Mouse (Mus musculus): Measurements from ENCODE around the gene Caap1. TPM values are rescaled to one million over a fixed set of nuclear protein-coding genes. Genes with fewer than 3 reads are reported as not detected.
A peak's percentile ranks its signal among the peaks of the same experiment; 100 is the strongest.

The Caap1 gene
- polyA plus RNA-seq, 2 experiments = 15.4 to 17.9 TPM

GRCm38 (mm10) chr4:94561954-94562648, 5.5 kb upstream of the Caap1 start:
- H3K4me2 ChIP-seq (replicated peaks; ENCODE audit: low read depth, low read length, severe bottlenecking) = no peak overlapping the region
- no peaks in the 10 kb centered on the region for H3K27me3 ChIP-seq (ENCODE audit: control insufficient read depth, insufficient read depth, low read length)
- H3K4me1 ChIP-seq (ENCODE audit: control insufficient read depth, insufficient read depth, low read length) = no peaks in the 10 kb centered on the region
- DNase-seq (ENCODE audit: low spot score) = no peak
- no peaks in the 10 kb centered on the region for H3K9me3 ChIP-seq (ENCODE audit: control insufficient read depth, low read length)
- no peak for TF ChIP-seq POLR2A (IDR thresholded peaks at IDR 0.05; ENCODE audit: borderline replicate concordance, extremely low read depth, insufficient read depth, insufficient read length)
- ATAC-seq (ENCODE audit: low FRiP score, low read depth) = no peak
- WGBS = 65% methylated on average over 7 of the region's 7 CpGs
- no peak overlapping the region for H3K9ac ChIP-seq (ENCODE audit: low read depth, low read length, severe bottlenecking)
- no peaks in the 10 kb centered on the region for H3K36me3 ChIP-seq (ENCODE audit: control insufficient read depth, insufficient read depth, low read length)
- H3K4me3 ChIP-seq (replicated peaks; ENCODE audit: low read length) = no peak overlapping the region
- no peak overlapping the region for H3K27ac ChIP-seq (replicated peaks; ENCODE audit: low read depth, low read length)

- H3K36me3 ChIP-seq (ENCODE audit: control insufficient read depth, insufficient read depth, low read length) = no peaks in the 10 kb centered on the region
- H3K27me3 ChIP-seq (ENCODE audit: control insufficient read depth, insufficient read depth, low read length) = no peaks in the 10 kb centered on the region
- H3K9ac ChIP-seq (ENCODE audit: low read depth, low read length, severe bottlenecking) = no peak overlapping the region
- H3K4me1 ChIP-seq (ENCODE audit: control insufficient read depth, insufficient read depth, low read length) = no peaks in the 10 kb centered on the region
- 71% methylated on average over 1 of the region's 1 CpGs for WGBS
- no peaks in the 10 kb centered on the region for H3K9me3 ChIP-seq (ENCODE audit: control insufficient read depth, low read length)
- DNase-seq (ENCODE audit: low spot score) (no peak), ATAC-seq (ENCODE audit: low FRiP score, low read depth) (no peak)
- no peak for TF ChIP-seq POLR2A (IDR thresholded peaks at IDR 0.05; ENCODE audit: borderline replicate concordance, extremely low read depth, insufficient read depth, insufficient read length)
- H3K4me2 ChIP-seq (replicated peaks; ENCODE audit: low read depth, low read length, severe bottlenecking) = no peak overlapping the region
- H3K27ac ChIP-seq (replicated peaks; ENCODE audit: low read depth, low read length) = no peak overlapping the region
- H3K4me3 ChIP-seq (replicated peaks; ENCODE audit: low read length) = no peak overlapping the region
Measured at GRCm38 (mm10) chr4:94560316-94560715, 3.7 kb upstream of the Caap1 start.

GRCm38 (mm10) chr4:94559266-94559665, 2.7 kb upstream of the Caap1 start:
- no peak for DNase-seq (ENCODE audit: low spot score)

DNA sequence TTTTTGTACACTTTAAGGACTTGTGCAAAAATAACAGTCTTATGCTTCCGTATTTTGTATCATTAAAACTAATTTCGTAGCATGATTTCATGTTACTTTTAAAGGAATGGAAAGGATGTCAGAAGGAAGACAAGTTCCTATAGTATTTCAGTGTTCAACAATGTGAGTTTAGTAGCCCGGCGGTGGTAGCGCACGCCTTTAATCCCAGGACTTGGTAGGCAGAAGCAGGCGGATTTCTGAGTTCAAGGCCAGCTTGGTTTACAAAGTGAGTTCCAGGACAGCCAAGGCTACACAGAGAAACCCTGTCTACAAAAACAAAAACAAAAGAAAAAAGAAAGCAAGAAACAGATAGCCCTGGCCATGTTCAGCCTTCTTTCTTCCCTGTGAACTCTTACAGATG, 549 bp upstream of the Caap1 start:
- Histone ChIP-seq H3K4me3 (replicated peaks; ENCODE audit: low read length) (peak overlapping the region; percentile 86), H3K4me1 (ENCODE audit: control insufficient read depth, insufficient read depth, low read length) (no peaks in the 10 kb centered on the region), H3K27me3 (ENCODE audit: control insufficient read depth, insufficient read depth, low read length) (no peaks in the 10 kb centered on the region), H3K9me3 (ENCODE audit: control insufficient read depth, low read length) (no peaks in the 10 kb centered on the region), H3K36me3 (ENCODE audit: control insufficient read depth, insufficient read depth, low read length) (no peaks in the 10 kb centered on the region), H3K4me2 (replicated peaks; ENCODE audit: low read depth, low read length, severe bottlenecking) (peak overlapping the region; percentile 47), H3K27ac (replicated peaks; ENCODE audit: low read depth, low read length) (no peak overlapping the region), H3K9ac (ENCODE audit: low read depth, low read length, severe bottlenecking) (no peak overlapping the region)
- WGBS = 75% methylated on average over 7 of the region's 7 CpGs
- TF ChIP-seq POLR2A (IDR thresholded peaks at IDR 0.05; ENCODE audit: borderline replicate concordance, extremely low read depth, insufficient read depth, insufficient read length) = no peak
- no peak for DNase-seq (ENCODE audit: low spot score)
- no peak for ATAC-seq (ENCODE audit: low FRiP score, low read depth)

More at GRCm38 (mm10) chr4:94559266-94559665, 2.7 kb upstream of the Caap1 start:
- Histone ChIP-seq H3K4me2 (replicated peaks; ENCODE audit: low read depth, low read length, severe bottlenecking) (no peak overlapping the region), H3K27me3 (ENCODE audit: control insufficient read depth, insufficient read depth, low read length) (no peaks in the 10 kb centered on the region), H3K36me3 (ENCODE audit: control insufficient read depth, insufficient read depth, low read length) (no peaks in the 10 kb centered on the region), H3K4me3 (replicated peaks; ENCODE audit: low read length) (no peak overlapping the region), H3K9me3 (ENCODE audit: control insufficient read depth, low read length) (no peaks in the 10 kb centered on the region), H3K9ac (ENCODE audit: low read depth, low read length, severe bottlenecking) (no peak overlapping the region), H3K27ac (replicated peaks; ENCODE audit: low read depth, low read length) (no peak overlapping the region), H3K4me1 (ENCODE audit: control insufficient read depth, insufficient read depth, low read length) (no peaks in the 10 kb centered on the region)
- TF ChIP-seq POLR2A (IDR thresholded peaks at IDR 0.05; ENCODE audit: borderline replicate concordance, extremely low read depth, insufficient read depth, insufficient read length) = no peak
- no peak for ATAC-seq (ENCODE audit: low FRiP score, low read depth)
- WGBS = 82% methylated on average over 2 of the region's 2 CpGs

DNA sequence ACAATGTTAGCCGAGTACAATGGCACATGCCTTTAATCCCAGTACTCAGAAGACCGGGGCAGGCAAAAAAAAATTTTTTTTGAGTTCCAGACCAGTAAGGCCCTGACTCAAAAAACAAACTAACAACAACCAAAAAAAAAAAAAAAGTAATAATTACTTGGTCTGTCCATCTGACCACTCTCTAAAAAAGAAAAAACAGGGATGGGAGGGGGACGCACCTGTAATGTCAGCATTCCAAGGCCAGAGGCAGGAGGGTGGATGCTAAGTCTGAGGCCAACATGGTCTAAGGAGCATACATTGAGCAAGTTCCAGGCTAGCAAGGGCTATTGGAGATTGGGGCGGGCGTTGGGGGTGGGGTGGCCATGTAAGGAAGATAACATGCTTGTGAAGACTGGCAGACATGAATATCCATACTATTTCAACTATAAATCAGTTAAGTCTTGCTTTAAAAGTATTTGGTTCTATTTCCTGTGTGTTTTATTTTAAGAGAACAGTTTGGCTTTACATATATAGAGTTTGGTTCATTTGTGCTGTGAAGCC, 1.6 kb downstream of the Caap1 start:
- Histone ChIP-seq H3K4me1 (ENCODE audit: control insufficient read depth, insufficient read depth, low read length) (no peaks in the 10 kb centered on the region), H3K27me3 (ENCODE audit: control insufficient read depth, insufficient read depth, low read length) (no peaks in the 10 kb centered on the region), H3K4me2 (replicated peaks; ENCODE audit: low read depth, low read length, severe bottlenecking) (peak overlapping the region; percentile 47; the same call in 1 of the 2 replicates), H3K9me3 (ENCODE audit: control insufficient read depth, low read length) (no peaks in the 10 kb centered on the region), H3K27ac (replicated peaks; ENCODE audit: low read depth, low read length) (no peak overlapping the region), H3K4me3 (replicated peaks; ENCODE audit: low read length) (no peak overlapping the region), H3K9ac (ENCODE audit: low read depth, low read length, severe bottlenecking) (no peak overlapping the region), H3K36me3 (ENCODE audit: control insufficient read depth, insufficient read depth, low read length) (no peaks in the 10 kb centered on the region)
- WGBS = 87% methylated on average over 5 of the region's 5 CpGs
- TF ChIP-seq POLR2A (IDR thresholded peaks at IDR 0.05; ENCODE audit: borderline replicate concordance, extremely low read depth, insufficient read depth, insufficient read length) = no peak
- ATAC-seq (ENCODE audit: low FRiP score, low read depth) = no peak
- no peak for DNase-seq (ENCODE audit: low spot score)
